Mouse (Mus musculus): Measurements from ENCODE around the gene Kiz.
A peak's percentile ranks its signal among the peaks of the same experiment; 100 is the strongest.

The Kiz gene

DNA sequence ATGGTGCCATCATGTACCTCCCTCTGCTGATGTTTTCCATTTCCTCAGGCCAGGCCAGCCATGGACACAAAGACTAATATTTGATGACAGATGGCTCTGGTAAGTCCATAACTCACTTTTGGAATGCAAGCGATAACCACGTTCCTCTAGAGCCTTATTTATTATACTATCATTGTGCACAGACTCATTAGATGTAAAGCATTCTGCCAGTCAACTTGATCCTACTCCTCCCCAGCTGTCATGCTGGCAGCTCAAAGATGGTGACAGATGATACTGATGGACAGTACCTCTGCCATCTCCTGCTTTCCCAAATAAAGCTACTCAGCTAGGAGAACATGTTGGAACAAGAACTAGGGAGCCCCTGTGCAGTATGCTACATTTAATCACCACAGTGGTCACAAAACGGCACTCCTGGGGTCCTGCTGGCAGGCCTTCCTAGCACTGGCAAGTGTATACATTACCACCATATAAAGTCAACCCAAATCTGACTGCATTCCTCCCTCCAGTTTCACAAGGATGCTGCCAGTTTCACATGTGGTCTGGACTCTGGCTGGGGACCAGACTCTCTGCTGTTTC lies 119.9 kb downstream of the Kiz start:
- no peak for DNase-seq (ENCODE audit: low read depth, low spot score)

DNA sequence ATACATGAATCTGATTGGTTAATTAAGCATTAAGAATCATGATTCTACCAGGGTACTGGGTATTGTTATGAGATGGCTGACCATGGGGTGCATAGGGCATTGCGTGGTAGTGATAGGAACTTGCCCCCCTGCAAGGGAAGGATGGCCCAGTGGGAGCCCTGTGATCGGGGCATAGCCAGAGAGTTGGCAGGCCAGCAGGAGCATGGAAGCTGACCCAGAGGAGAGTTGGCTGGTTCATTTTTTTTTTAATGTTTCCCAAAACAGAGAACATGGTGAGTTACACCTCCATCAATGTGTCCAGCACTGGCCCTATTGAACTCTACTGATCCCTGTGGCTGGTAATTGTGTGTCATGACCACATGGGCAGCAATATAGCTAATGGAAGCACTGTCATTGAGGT lies 127.1 kb downstream of the Kiz start:
- DNase-seq (ENCODE audit: low read depth, low spot score) = no peak

DNA sequence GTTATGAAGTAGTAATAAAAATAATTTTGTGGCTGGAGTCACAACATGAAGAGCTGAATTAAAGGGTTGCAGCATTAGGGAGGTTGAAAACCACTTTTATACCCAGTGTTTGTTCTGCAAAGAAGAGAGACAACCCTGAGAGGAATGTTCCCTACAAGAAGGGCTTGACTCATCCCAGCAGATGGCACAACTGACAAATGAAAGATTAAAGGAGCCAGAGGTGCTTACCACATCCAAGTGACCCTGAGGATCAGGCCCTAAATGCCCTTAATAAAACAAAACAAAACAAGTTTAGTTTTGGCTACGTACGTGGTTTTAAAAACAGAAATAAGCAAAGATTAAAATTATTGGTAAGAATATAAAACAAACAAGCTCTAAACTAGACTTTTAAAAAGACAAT lies 129.2 kb downstream of the Kiz start:
- DNase-seq (ENCODE audit: low read depth, low spot score) = no peak

DNA sequence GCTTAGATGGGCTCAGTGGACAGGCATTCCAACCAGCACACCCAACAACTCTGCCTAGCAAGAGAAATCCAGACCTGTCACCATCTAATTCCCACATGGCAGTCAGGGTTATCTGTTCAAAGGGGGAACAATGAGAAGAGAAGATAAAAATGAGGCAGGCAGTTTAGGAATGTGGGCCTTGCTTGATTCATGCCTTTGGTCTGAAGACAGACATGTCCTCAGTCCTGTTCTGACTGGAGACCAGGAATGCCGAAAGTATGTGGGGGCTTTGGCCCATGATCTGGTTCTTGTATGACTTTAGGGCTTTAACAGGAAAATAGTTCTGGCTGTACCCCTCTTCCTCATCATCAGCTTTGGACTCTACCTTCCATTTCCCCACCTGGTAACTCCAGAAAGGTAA lies 130.1 kb downstream of the Kiz start:
- DNase-seq (ENCODE audit: low read depth, low spot score) = no peak

DNA sequence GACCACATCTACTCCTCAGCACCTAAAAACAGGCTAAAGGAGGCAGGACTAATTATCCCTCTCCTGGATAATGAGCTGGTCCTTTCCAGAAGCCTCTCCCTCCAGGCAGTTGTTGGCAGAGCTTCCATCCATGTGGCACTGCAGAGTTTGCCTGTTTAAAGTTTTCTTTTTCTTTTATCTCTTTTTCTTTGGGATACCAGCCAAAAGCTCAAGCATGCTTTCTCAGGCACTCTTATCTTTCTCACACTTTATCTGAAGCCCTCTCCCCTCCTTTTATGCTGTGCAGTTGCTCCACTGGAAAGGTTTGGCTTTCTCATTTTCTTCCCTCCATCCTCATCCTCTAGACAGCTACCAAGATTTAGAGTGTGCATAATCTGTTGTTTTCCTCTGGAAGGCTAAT lies 130.8 kb downstream of the Kiz start:
- DNase-seq (ENCODE audit: low read depth, low spot score) = no peak

DNA sequence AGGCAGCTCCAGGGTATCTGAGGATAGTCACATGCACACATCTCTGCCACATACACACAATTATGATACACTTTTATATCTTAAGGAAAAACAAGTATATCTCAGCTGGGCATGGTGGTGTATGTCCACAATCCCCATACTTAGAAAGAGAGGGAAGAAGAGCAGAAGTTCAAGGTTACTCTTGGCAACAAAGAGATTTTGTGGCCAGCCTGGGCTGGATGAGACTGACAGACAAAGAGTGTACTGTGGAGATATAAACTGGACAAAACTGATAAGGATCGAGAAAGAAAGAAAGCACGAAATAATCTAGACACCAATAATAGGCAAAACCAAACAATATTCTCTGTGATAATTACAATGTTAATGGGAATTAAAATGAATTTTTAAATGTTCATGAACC lies 151.6 kb downstream of the Kiz start:
- no peak for DNase-seq (ENCODE audit: low read depth, low spot score)

DNA sequence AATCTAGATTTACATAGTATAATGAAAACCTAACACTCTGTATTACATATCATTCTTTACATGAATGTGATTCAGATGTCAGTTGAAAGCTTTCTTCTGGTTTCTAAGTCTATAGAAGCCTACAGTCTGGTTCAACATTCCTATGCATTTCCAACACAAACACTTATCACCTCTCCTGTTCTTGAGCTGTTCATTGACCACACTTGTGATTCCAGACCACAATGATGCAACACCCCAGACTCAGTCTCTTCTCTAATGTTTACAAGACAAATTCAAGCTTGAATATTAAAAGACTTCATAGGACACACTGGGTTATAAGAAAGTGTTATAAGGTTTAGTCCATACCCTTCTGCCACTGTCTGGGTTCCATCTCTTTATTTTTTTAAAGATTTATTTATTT lies 153.4 kb downstream of the Kiz start:
- no peak for DNase-seq (ENCODE audit: low read depth, low spot score)

DNA sequence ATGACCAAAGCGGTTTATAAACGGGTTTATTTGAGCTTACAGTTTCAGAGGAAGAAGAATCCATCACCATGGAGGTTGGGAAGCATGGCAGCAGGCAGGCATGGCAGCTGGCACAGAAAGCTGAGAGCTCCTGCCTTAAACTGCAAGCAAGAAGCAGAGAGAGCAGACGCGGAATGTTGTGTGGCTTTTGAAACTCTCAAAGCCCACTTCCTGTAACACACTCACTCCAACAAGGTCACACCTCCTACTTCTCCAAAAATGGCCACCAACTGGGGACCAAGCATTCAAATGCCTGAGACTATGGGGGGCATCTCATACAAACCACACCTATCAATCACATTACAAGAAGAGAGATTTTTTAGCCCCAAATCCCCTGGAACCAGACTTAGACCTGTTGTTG lies 154.5 kb downstream of the Kiz start:
- DNase-seq (ENCODE audit: low read depth, low spot score) = peak; percentile 26

DNA sequence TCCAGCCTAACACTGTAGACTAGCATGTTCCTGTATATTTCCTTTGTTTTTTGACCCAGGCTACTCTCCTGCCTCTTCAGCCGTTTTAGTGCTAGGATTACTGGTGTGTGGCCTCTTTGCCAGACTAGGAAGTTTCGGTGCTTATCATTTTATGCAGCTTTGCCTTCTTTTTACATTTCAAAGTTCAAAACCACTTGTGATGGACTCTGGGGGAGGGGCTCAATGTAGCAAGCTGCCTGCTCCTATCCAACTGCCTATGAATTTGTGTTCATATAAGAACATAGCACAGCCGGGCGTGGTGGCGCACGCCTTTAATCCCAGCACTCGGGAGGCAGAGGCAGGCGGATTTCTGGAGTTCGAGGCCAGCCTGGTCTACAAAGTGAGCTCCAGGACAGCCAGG lies 155.3 kb downstream of the Kiz start:
- DNase-seq (ENCODE audit: low read depth, low spot score) = peak; percentile 60

DNA sequence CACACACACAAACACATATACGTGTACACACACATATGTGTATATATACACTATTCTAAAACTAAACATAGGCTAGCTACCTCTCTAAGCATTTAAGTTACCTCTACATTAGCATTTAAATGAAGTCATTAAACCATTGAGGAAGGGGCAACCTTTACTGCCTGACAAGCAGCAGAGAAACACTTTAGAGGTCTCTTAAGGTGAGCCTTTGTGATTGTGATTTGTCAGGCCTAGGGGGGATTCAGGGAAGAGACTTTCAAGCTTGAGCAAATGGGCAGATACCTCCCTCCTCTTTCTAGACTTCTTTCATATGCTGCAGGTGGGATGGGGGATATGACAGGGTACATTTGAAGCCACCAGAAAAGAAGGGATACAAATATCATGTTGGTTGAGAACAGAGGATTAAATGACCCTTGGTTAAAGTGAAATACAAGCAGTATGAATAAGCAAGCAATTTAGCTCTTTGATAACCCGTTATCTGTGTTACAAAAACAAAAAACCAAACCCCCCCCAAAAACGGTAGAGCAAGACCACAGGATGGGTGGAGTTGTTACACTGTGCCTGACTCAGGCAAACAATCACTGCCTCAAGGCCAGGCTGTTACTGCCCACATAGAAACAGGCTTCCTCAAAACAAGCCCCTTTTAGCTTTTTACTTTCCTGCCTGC lies 155.9 kb downstream of the Kiz start:
- DNase-seq (ENCODE audit: low read depth, low spot score) = peak; percentile 91

DNA sequence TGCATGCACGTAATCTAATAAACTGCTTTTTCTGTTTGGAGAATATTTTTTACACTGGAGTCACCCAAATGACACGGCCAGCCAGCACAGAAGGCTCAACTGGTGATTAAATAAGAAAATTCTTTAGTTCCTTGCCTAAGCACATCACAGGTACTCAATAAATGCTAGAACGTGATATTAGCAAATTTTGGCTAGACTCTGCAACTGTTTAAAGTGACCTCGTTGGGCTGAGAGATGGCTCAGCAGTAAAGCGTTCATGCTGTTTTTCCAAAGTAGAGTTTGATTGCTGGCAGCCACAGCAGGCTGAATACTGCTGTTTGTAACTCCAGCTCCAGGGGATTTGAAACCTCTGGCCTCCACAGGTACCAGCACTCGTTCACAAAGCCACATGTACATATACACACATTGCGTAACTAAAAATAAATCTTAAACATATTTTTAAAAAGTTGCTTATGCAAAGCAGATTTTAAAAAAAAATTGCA lies 156.5 kb downstream of the Kiz start:
- DNase-seq (ENCODE audit: low read depth, low spot score) = peak; percentile 38

DNA sequence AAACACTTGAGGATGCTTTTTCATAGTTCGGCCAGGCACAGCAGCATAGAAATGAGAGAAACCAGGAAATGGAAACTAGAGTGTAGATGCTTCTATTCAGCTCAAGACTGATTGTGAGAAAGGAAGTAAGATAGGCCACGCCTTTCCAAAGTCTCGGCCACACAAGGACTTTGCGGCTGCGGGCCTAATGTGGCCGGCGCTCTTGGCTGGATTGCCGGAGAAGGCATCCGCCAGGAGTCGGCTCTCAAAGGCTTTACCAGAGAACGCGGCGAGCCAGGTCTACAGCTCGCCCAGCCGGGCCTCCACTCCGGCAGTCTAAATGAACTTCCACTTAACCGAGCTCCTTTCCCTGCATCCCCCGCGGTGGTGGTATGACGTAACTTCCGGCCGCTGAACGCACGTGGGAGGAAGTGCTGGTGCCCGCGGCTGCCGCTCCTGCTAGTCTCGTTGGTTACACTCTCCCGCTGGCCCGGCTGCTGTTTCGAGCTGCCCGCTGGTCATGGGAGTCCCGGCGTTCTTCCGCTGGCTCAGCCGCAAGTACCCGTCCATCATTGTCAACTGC lies 157.0 kb downstream of the Kiz start, which contains the start of gene Xrn2:
Xrn2 (plus strand) TSS at position 374 of the 562 bp plus-strand sequence.
- peak; percentile 97 for DNase-seq (ENCODE audit: low read depth, low spot score)

DNA sequence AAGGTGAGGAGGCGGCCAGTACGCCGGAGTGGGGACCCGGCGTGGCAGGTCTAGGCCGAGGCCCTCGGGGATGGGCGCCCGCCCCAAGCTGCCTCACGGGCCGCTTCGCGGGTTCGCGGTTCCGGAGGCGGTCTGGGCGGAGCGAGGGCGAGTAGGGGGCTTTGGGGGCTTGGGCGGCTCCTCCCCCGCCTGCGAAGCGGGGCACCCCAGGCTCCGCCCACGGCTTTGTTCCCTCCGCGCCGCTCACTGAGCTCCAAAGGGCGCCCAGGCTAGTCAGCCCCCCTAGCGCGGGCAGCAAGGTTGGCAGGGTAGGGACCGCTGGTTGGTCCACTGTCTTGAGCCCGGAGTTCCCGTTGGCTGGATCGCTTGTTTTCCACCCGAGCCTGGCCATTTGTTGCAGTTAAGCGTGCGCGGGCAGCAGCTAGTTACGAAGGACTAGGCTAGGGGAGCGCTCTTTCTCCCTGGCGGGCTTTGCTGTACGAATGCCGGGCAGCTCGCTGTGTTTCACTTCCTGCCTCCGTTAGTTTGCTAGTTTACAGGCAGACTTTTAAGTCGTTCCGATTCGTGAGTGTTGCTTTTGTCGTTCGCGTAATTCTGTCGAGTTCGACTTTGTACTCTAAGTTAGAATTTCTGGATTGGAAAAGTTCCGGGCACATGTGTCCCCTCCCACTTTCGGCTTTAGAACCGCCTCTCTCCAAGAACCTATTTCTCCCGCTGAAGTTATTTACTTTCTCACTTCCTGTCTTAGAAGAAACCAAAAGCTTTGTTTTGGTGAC lies 157.7 kb downstream of the Kiz start:
- peak; percentile 87 for DNase-seq (ENCODE audit: low read depth, low spot score)

DNA sequence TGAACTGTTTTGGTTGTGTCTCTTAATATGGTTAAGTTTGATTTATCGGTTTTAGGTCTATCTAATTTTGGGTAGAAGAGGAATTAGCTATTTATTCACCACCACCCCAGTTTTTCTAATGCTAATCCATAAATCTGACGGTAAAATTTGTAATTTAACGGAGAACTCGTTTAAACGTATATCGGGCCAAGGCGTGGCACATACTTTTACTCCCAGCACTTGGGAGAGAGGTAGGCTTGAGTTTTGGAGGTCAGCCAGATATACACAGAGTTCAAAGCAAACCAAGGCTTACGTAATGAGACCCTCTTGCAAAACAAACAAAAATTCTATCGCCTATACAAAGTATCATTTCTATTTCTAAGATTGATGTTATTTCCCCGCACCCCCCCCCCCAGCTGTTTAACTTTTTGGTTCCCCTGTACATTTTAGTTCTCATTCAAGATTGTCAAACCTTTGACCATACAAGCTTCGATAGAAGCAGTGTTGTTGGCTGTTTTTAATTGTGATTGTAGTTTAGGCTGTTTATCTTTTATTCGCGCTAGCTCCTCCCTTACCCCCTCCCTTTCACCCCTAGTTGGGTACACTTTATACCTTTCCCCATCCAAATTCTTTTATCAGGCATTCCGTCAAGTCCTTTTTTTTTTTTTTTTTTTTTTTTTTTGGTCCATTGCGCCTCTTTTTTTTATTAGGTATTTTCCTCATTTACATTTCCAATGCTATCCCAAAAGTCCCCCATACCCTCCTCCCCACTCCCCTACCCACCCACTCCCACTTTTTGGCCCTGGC lies 158.6 kb downstream of the Kiz start:
- DNase-seq (ENCODE audit: low read depth, low spot score) = peak; percentile 33

Measured in ZHBTc4 (cell line).